Mouse (Mus musculus): ENCODE results near the gene Pcgf3. TPM values are rescaled to one million over a fixed set of nuclear protein-coding genes. Genes with fewer than 3 reads are reported as not detected.
A peak's percentile ranks its signal among the peaks of the same experiment; 100 is the strongest.

Pcgf3 gene
- total and polyA plus RNA-seq, 2 experiments from 2014 or later, result 12.9 to 36.4 TPM

GRCm38 (mm10) chr5:108451611-108452010 is 9.4 kb upstream of the Pcgf3 start:
- Histone ChIP-seq H3K4me1 (ENCODE audit: insufficient read depth, low read length) (no peaks in the 10 kb centered on the region), H3K27me3 (ENCODE audit: insufficient read depth, low read length) (no peaks in the 10 kb centered on the region), H3K36me3 (ENCODE audit: insufficient read depth, low read length) (no peaks in the 10 kb centered on the region), H3K4me3 (ENCODE audit: low read length) (no peak overlapping the region), H3K27ac (no peak overlapping the region), H3K9ac (replicated peaks; ENCODE audit: low read length) (no peak overlapping the region), H3K9me3 (ENCODE audit: low read length) (no peaks in the 10 kb centered on the region), H3K4me2 (ENCODE audit: low read depth, low read length) (no peak overlapping the region)
- DNase-seq (ENCODE audit: low spot score), result no peak
- ATAC-seq, result no peak
- TF ChIP-seq CTCF (IDR thresholded peaks at IDR 0.05; ENCODE audit: low read depth), result no peak
- WGBS, result 77% methylated on average over 1 of the region's 1 CpGs

- DNase-seq (ENCODE audit: low spot score) (no peak), ATAC-seq (no peak)
- Histone ChIP-seq H3K27ac (no peak overlapping the region), H3K9ac (replicated peaks; ENCODE audit: low read length) (no peak overlapping the region), H3K4me2 (ENCODE audit: low read depth, low read length) (no peak overlapping the region), H3K4me3 (ENCODE audit: low read length) (no peak overlapping the region), H3K9me3 (ENCODE audit: low read length) (no peaks in the 10 kb centered on the region), H3K27me3 (ENCODE audit: insufficient read depth, low read length) (no peaks in the 10 kb centered on the region), H3K36me3 (ENCODE audit: insufficient read depth, low read length) (no peaks in the 10 kb centered on the region), H3K4me1 (ENCODE audit: insufficient read depth, low read length) (no peaks in the 10 kb centered on the region)
- no peak for TF ChIP-seq CTCF (IDR thresholded peaks at IDR 0.05; ENCODE audit: low read depth)
- 81% methylated on average over 1 of the region's 1 CpGs for WGBS
Measured at GRCm38 (mm10) chr5:108452422-108452821, 8.6 kb upstream of the Pcgf3 start.

GRCm38 (mm10) chr5:108454094-108454493 is 6.9 kb upstream of the Pcgf3 start:
- Histone ChIP-seq H3K4me2 (ENCODE audit: low read depth, low read length) (no peak overlapping the region), H3K4me3 (ENCODE audit: low read length) (no peak overlapping the region), H3K9me3 (ENCODE audit: low read length) (no peaks in the 10 kb centered on the region), H3K4me1 (ENCODE audit: insufficient read depth, low read length) (no peaks in the 10 kb centered on the region), H3K9ac (replicated peaks; ENCODE audit: low read length) (no peak overlapping the region), H3K36me3 (ENCODE audit: insufficient read depth, low read length) (no peaks in the 10 kb centered on the region), H3K27me3 (ENCODE audit: insufficient read depth, low read length) (no peaks in the 10 kb centered on the region), H3K27ac (no peak overlapping the region)
- ATAC-seq (no peak), DNase-seq (ENCODE audit: low spot score) (no peak)
- 44% methylated on average over 3 of the region's 3 CpGs for WGBS
- TF ChIP-seq CTCF (IDR thresholded peaks at IDR 0.05; ENCODE audit: low read depth), result no peak

- no peak overlapping the region for H3K27ac ChIP-seq
- 88% methylated on average over 2 of the region's 2 CpGs for WGBS
- no peak for ATAC-seq
- no peak overlapping the region for H3K4me2 ChIP-seq (ENCODE audit: low read depth, low read length)
- no peaks in the 10 kb centered on the region for H3K36me3 ChIP-seq (ENCODE audit: insufficient read depth, low read length)
- H3K27me3 ChIP-seq (ENCODE audit: insufficient read depth, low read length), result no peaks in the 10 kb centered on the region
- no peak for DNase-seq (ENCODE audit: low spot score)
- no peaks in the 10 kb centered on the region for H3K9me3 ChIP-seq (ENCODE audit: low read length)
- peaks cover 17% of the 10 kb centered on the region for H3K4me1 ChIP-seq (ENCODE audit: insufficient read depth, low read length)
- no peak overlapping the region for H3K4me3 ChIP-seq (ENCODE audit: low read length)
- no peak overlapping the region for H3K9ac ChIP-seq (replicated peaks; ENCODE audit: low read length)
- no peak for TF ChIP-seq CTCF (IDR thresholded peaks at IDR 0.05; ENCODE audit: low read depth)
Measured at GRCm38 (mm10) chr5:108458706-108459105, 2.3 kb upstream of the Pcgf3 start.

- no peak for DNase-seq (ENCODE audit: low spot score)
- H3K9me3 ChIP-seq (ENCODE audit: low read length), result no peaks in the 10 kb centered on the region
- H3K9ac ChIP-seq (replicated peaks; ENCODE audit: low read length), result peak overlapping the region; percentile 97; the same call in 1 of the 2 replicates
- no peaks in the 10 kb centered on the region for H3K27me3 ChIP-seq (ENCODE audit: insufficient read depth, low read length)
- H3K4me1 ChIP-seq (ENCODE audit: insufficient read depth, low read length), result peaks cover 25% of the 10 kb centered on the region
- no peak for ATAC-seq
- TF ChIP-seq CTCF (IDR thresholded peaks at IDR 0.05; ENCODE audit: low read depth), result no peak
- WGBS, result 37% methylated on average over 6 of the region's 6 CpGs
- H3K27ac ChIP-seq, result no peak overlapping the region
- peak overlapping the region; percentile 86 for H3K4me3 ChIP-seq (ENCODE audit: low read length)
- peak overlapping the region; percentile 78 for H3K4me2 ChIP-seq (ENCODE audit: low read depth, low read length)
- H3K36me3 ChIP-seq (ENCODE audit: insufficient read depth, low read length), result no peaks in the 10 kb centered on the region
Measured at GRCm38 (mm10) chr5:108460461-108460860, 571 bp upstream of the Pcgf3 start.

GRCm38 (mm10) chr5:108462446-108462845 is 1.4 kb downstream of the Pcgf3 start:
- Histone ChIP-seq H3K4me1 (ENCODE audit: insufficient read depth, low read length) (peaks cover 25% of the 10 kb centered on the region), H3K4me3 (ENCODE audit: low read length) (peak overlapping the region; percentile 86), H3K4me2 (ENCODE audit: low read depth, low read length) (peak overlapping the region; percentile 78), H3K9me3 (ENCODE audit: low read length) (no peaks in the 10 kb centered on the region), H3K27me3 (ENCODE audit: insufficient read depth, low read length) (no peaks in the 10 kb centered on the region), H3K36me3 (ENCODE audit: insufficient read depth, low read length) (no peaks in the 10 kb centered on the region), H3K9ac (replicated peaks; ENCODE audit: low read length) (peak overlapping the region; percentile 97), H3K27ac (peak overlapping the region; percentile 22; the same call in 1 of the 2 replicates)
- TF ChIP-seq CTCF (IDR thresholded peaks at IDR 0.05; ENCODE audit: low read depth), result no peak
- no peak for ATAC-seq
- WGBS, result 43% methylated on average over 4 of the region's 4 CpGs
- DNase-seq (ENCODE audit: low spot score), result no peak

- 91% methylated on average over 6 of the region's 6 CpGs for WGBS
- Histone ChIP-seq H3K27me3 (ENCODE audit: insufficient read depth, low read length) (no peaks in the 10 kb centered on the region), H3K27ac (no peak overlapping the region), H3K9me3 (ENCODE audit: low read length) (no peaks in the 10 kb centered on the region), H3K4me1 (ENCODE audit: insufficient read depth, low read length) (peaks cover 25% of the 10 kb centered on the region), H3K9ac (replicated peaks; ENCODE audit: low read length) (no peak overlapping the region), H3K36me3 (ENCODE audit: insufficient read depth, low read length) (no peaks in the 10 kb centered on the region), H3K4me2 (ENCODE audit: low read depth, low read length) (no peak overlapping the region), H3K4me3 (ENCODE audit: low read length) (no peak overlapping the region)
- no peak for DNase-seq (ENCODE audit: low spot score)
- ATAC-seq, result no peak
- no peak for TF ChIP-seq CTCF (IDR thresholded peaks at IDR 0.05; ENCODE audit: low read depth)
Measured at GRCm38 (mm10) chr5:108465131-108465891, 4.3 kb downstream of the Pcgf3 start.
